Mouse (Mus musculus) C2C12 (cell line): Measurements from ENCODE around the gene Pafah1b2. TPM values are rescaled to one million over a fixed set of nuclear protein-coding genes. Genes with fewer than 3 reads are reported as not detected.
A peak's percentile ranks its signal among the peaks of the same experiment; 100 is the strongest.

Experiments used
- H3K27me3 ChIP-seq: one replicate; pipeline ENCODE4 v1.6.1; 2011; ENCODE audit not compliant: control insufficient read depth, insufficient read depth, insufficient read length
- H3K36me3 ChIP-seq: one replicate; pipeline ENCODE4 v1.6.1; 2011; ENCODE audit not compliant: control insufficient read depth, insufficient read depth
- H3K4me3 ChIP-seq: one replicate; pipeline ENCODE4 v1.5.1; 2011; ENCODE audit warnings: mild to moderate bottlenecking, control low read depth; ENCODE audit not compliant: poor library complexity, insufficient read depth, severe bottlenecking
- H3K79me2 ChIP-seq: one replicate; pipeline ENCODE4 v1.6.1; 2011; ENCODE audit not compliant: control insufficient read depth, insufficient read depth
- H3K79me3 ChIP-seq: one replicate; pipeline ENCODE4 v1.6.1; 2011; ENCODE audit warnings: low read depth, control low read depth
- H3ac ChIP-seq: one replicate; pipeline ENCODE3; 2011; ENCODE audit warnings: low read depth; ENCODE audit not compliant: control insufficient read depth, insufficient read length
- CEBPB ChIP-seq: IDR thresholded peaks from one replicate; pipeline ENCODE4 v1.6.1; 2011; ENCODE audit warnings: low read depth, mild to moderate bottlenecking, control low read depth, moderate library complexity
- CTCF ChIP-seq: IDR thresholded peaks from one replicate; pipeline ENCODE4 v1.5.1; 2011; ENCODE audit not compliant: control insufficient read depth, insufficient read depth, insufficient read length
- FOSL1 ChIP-seq: IDR thresholded peaks from one replicate; pipeline ENCODE4 v1.8.0; 2011; ENCODE audit warnings: mild to moderate bottlenecking, low read length; ENCODE audit not compliant: poor library complexity, insufficient read depth, severe bottlenecking
- MAX ChIP-seq: IDR thresholded peaks from one replicate; pipeline ENCODE4 v1.6.1; 2011; ENCODE audit warnings: mild to moderate bottlenecking, control low read depth
- MYOD1 ChIP-seq: IDR thresholded peaks from one replicate; pipeline ENCODE4 v1.6.1; 2011; ENCODE audit warnings: low read depth; ENCODE audit not compliant: control insufficient read depth, insufficient read length
- MYOG ChIP-seq: IDR thresholded peaks from one replicate; pipeline ENCODE4 v1.6.1; 2011; ENCODE audit not compliant: control insufficient read depth, insufficient read length; ENCODE audit errors: extremely low read depth
- USF1 ChIP-seq: IDR thresholded peaks from one replicate; pipeline ENCODE4 v1.6.1; 2011; ENCODE audit warnings: low read depth, mild to moderate bottlenecking, control low read depth, moderate library complexity
- polyA plus RNA-seq: library from polyadenylated mRNA; unstranded; fragments of >200 nt; fragmentation: generic; extraction: Trizol; gene quantifications from one replicate; pipeline ENCODE4 v1.2.1, GENCODE M21; 2012; ENCODE audit warnings: missing spikeins

The Pafah1b2 gene
- polyA plus RNA-seq, 1 experiment: 82.4 TPM

- Histone ChIP-seq H3K79me2 (peaks cover 63% of the 10 kb centered on the region), H3K36me3 (peaks cover 15% of the 10 kb centered on the region), H3ac (peak overlapping the region; percentile 96), H3K4me3 (peak overlapping the region; percentile 55), H3K27me3 (no peaks in the 10 kb centered on the region), H3K79me3 (peaks cover 52% of the 10 kb centered on the region)
- TF ChIP-seq CEBPB (no peak), CTCF (no peak), FOSL1 (no peak), USF1 (no peak), MYOD1 (no peak), MYOG (no peak), MAX (no peak)
Measured at GRCm38 (mm10) chr9:45983676-45984408, 28.6 kb downstream of the Pafah1b2 start.

- Histone ChIP-seq H3K79me2 (peaks cover 88% of the 10 kb centered on the region), H3K27me3 (no peaks in the 10 kb centered on the region), H3K36me3 (peaks cover 27% of the 10 kb centered on the region), H3ac (no peak overlapping the region), H3K4me3 (no peak overlapping the region), H3K79me3 (peaks cover 74% of the 10 kb centered on the region)
- no peak for TF ChIP-seq FOSL1
- no peak for TF ChIP-seq CTCF
- TF ChIP-seq MYOD1: no peak
- no peak for TF ChIP-seq USF1
- TF ChIP-seq MAX: no peak
- no peak for TF ChIP-seq CEBPB
- no peak for TF ChIP-seq MYOG
Measured at GRCm38 (mm10) chr9:45981331-45981730, 31.2 kb downstream of the Pafah1b2 start.

GRCm38 (mm10) chr9:45980611-45981010 lies 31.9 kb downstream of the Pafah1b2 start:
- H3ac ChIP-seq: no peak overlapping the region
- H3K79me3 ChIP-seq: peaks cover 77% of the 10 kb centered on the region
- TF ChIP-seq USF1 (no peak), MAX (no peak), MYOD1 (no peak), CEBPB (no peak), FOSL1 (no peak), MYOG (no peak), CTCF (no peak)
- H3K79me2 ChIP-seq: peaks cover 96% of the 10 kb centered on the region
- H3K27me3 ChIP-seq: no peaks in the 10 kb centered on the region
- H3K4me3 ChIP-seq: no peak overlapping the region
- peaks cover 31% of the 10 kb centered on the region for H3K36me3 ChIP-seq

- Histone ChIP-seq H3K27me3 (no peaks in the 10 kb centered on the region), H3K79me3 (peaks cover 78% of the 10 kb centered on the region), H3K4me3 (no peak overlapping the region), H3ac (no peak overlapping the region), H3K79me2 (peaks cover 92% of the 10 kb centered on the region), H3K36me3 (peaks cover 39% of the 10 kb centered on the region)
- TF ChIP-seq MYOG (no peak), CTCF (no peak), MAX (no peak)
Measured at GRCm38 (mm10) chr9:45979778-45980177, 32.7 kb downstream of the Pafah1b2 start.

- H3K79me3 ChIP-seq: peaks cover 56% of the 10 kb centered on the region
- TF ChIP-seq CTCF (no peak), MYOD1 (no peak), MYOG (no peak), USF1 (no peak), FOSL1 (no peak), MAX (no peak), CEBPB (no peak)
- peaks cover 63% of the 10 kb centered on the region for H3K79me2 ChIP-seq
- H3K4me3 ChIP-seq: no peak overlapping the region
- no peaks in the 10 kb centered on the region for H3K27me3 ChIP-seq
- no peak overlapping the region for H3ac ChIP-seq
- H3K36me3 ChIP-seq: peaks cover 56% of the 10 kb centered on the region
Measured at GRCm38 (mm10) chr9:45976884-45977283, 35.6 kb downstream of the Pafah1b2 start.

GRCm38 (mm10) chr9:45963577-45963976 lies 48.9 kb downstream of the Pafah1b2 start:
- Histone ChIP-seq H3K36me3 (peaks cover 70% of the 10 kb centered on the region), H3ac (no peak overlapping the region), H3K79me2 (no peaks in the 10 kb centered on the region), H3K79me3 (no peaks in the 10 kb centered on the region), H3K4me3 (no peak overlapping the region), H3K27me3 (no peaks in the 10 kb centered on the region)
- TF ChIP-seq MYOG (no peak), CEBPB (no peak), MAX (no peak), MYOD1 (no peak), USF1 (no peak), CTCF (no peak), FOSL1 (no peak)
